Mouse (Mus musculus) lung, postnatal 25 days (tissue): Measurements from ENCODE around the gene Zfp568.

Experiments
- DNase-seq: peaks from one replicate; pipeline ENCODE4 v3.0.0; 2022; ENCODE audit warnings: low spot score

Gene Zfp568

DNA sequence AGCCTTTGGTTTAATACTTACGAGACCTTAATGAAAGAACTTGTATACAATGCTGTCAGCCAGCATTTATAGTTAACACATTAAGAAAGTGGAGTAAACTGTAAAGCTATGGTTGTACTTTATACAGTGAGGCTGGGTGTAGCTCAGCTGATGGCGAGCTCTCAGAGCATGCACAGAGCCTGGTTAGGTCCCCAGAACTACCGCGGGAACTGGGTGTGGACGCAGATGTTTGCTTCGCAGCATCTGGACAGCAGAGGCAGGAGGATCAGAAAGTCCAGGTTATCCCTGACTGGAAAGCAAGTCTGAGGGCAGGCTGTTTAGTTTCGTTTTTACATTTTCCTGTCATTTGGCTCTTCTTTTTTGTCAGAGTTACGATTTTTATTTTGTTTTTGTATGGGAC, 8.9 kb downstream of the Zfp568 start:
- no peak for DNase-seq

DNA sequence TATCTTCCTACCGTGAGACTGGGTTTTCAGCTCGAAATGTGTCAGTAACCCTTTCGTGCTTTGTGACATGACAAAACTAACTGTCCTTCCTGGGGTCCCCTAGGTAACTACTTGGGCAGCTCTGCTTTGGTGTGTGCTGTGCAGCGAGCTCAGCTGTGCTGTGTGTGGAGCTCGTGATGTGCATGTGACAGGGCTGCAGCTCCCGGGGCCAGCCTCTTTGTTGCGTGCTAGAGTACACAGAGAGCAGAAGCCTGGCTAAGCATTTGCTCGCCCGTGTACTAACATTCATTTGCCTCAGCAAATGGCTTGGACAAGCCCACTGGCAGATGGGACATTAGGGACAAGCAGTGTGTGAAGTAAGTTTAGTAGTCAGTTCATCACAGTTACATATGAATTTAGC, 9.6 kb downstream of the Zfp568 start:
- no peak for DNase-seq

DNA sequence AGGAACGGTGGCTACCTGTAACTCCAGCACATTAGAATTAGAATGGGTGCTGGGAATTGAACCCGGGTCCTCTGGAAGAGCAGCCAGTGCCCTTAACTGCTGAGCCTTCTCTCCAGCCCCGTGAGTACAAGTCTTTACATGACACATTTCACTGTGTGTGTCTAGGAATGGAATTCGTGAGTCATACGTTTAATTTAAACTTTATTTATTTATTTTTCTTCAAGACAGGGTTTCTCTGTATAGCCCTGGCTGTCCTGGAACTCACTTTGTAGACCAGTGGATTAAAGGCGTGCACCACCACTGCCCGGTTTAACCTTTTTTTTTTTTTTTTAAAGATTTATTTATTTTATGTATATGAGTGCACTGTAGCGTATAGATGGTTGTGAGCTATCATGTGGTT, 11.4 kb downstream of the Zfp568 start:
- DNase-seq, result no peak

DNA sequence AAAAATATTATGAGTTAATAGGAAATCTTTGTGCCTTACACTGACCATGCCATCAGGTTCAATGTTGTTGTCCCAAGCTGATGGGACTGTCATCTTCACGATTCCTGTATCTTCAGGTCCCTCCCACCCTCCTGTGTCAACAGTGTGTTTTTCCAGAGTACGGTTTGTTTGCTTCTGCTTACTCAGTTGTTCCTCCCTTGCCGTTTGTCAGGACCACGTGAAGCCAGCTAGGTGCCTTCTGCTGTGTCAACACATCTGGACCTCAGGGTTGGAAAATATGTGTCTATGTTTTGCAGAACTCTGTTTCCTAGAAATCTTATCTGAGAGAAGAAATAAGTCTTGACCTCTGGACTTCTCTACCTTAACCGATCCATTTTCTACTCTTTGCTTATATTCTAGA, 16.8 kb downstream of the Zfp568 start:
- no peak for DNase-seq

DNA sequence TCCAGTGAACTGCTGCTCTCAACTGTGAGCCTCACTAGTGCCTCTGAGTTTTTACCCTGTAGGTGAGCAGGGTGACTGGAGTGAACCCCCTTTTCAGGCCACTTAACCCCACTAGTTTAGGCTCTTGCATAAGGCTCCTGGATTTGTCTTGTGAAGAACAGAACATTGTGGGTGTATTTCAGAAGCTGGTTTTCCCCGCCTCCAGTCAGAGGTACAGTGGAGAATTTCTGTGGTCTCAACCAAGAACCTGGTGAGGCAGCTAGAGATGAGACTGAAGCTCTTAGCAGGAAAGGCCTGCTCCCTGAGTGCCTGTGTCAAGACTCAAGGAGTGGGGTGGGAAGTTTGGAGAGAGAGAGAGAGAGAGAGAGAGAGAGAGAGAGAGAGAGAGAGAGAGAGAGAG, 23.8 kb downstream of the Zfp568 start:
- no peak for DNase-seq

DNA sequence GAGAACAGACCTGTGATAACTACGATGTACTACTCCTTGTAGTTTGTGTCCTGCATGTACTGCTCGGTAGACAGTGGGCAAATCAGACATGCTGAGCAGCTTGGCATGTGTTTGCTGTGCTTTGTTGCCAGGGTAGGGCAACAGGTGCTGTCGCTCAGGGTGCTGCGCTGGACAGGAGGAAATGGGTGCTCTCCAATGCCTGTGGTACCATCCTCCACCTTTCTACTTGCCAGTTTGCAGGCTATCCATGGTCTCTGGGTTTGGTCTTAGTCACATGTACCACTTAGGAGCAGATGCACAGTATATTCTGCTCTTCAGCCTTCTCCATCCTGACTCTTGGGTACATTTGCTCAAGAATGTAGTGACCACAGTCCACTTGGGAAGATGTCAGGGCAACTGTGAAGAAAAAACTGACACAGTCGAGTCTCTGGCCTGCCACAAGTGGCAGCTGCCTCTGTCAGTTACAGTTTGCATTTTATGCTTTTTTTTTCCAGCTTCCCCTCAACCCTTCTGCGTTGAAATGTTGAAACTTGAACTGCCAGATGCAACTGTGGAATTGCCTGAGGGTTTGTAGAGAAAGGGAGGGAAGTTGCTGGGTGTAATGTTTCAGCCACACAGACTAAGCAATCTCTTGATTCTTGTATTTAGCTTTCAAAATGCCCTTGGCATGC, 24.4 kb downstream of the Zfp568 start:
- DNase-seq, result no peak

DNA sequence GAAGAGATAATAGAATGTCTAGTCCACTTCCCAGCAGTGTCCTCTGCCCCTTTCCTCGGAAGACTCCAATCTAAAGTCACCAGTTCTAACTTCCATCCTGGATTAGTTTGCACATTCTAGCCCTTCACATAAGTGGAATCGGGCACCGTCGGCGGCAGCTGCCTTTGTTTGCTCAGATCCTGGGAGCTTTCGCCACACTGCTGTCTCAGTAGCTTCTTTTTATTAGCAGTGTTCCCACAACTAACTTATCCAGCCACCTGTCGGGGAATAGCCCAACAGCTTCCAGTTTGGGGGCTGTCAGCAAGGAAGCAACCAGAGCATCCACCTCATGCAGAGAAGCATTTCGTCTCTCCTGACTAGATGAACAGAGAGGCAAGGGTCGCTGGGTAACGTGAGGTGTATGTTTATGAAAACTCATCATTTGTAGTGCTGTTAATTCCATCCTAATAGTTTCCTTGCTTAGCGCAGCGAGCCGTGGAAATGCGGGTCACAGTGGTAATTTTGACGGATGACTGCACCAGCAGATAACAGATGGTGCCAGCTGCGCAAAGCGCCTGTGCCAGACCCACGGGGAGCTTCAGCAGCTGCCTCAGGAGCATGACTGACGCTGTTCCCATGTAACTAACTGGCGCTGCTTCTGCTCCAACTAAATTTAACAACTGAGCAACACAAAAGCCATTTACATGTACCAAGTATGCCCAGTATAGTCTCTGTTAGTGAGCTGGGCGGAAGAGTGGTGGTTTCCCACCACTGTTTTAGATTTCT, 25.7 kb downstream of the Zfp568 start:
- DNase-seq, result peak; percentile 12

DNA sequence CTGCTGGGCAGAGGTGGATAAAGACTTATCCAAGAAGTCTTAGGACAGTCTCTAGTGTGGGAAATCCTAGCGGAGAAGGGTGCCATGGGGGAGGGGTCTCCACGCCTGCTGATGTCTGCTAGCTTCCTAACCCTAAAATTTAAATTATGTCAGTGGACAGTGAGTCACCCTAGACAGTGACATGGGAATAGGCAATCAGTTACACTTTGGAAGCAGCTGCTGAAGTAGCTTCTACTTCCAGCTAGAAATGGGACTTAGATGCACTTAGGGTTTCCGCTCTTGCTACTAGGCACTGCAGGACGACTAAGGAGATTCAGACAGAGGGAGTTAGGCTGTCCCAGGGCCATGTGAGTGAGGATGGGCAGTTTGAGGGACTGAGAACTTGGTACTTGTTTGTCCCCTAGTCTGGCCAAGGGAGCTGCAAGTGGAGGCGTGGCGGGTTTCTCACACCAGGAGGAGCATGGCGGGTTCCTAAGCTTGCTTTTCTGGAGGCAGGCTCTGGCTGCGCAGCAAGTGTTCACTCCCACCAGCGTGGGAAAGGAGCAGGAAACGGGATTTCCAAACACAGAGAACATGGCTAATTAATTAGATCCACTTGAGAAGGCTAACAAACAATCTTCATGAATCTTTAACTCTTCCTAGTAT, 26.9 kb downstream of the Zfp568 start:
- no peak for DNase-seq

DNA sequence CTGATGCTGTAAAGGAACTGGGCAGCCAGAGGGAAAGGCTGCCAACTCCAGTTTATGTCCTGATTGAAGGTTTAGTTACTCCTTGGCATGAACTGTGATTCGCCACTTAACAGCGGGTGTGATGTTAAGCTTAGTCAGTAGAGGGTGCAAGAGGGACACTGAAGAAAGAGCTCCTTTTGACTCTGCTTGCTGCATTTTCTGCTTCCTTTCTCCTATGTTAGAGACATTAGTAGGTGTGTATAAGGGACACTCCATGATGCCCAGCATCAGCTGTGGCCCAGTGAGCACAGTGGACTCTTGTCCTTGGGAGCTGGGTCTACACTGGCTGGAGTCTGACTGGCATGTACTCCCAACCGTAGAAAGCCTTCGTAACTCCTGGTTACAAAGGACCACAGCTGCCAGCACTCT, 29.2 kb downstream of the Zfp568 start:
- DNase-seq, result peak; percentile 35

DNA sequence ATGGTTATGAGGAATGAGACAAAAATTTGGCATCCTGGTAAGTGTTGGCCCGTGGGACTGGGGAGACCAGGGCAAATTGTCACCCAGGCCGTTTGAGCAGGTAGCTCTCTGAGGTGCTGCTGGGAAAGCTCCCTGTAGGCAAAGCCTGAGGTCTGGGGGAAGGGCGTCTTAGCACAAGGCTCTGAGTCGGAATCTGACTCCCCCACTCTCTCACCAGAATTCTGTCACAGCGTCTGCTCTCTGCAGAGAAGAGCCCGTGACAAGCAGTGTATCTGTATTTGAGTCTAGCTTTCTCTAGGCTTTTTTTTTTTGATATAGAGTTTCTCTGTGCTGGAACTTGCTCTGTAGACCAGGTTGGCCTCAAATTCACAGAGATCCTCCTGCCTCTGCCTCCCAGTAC, 33.5 kb downstream of the Zfp568 start:
- DNase-seq, result no peak

DNA sequence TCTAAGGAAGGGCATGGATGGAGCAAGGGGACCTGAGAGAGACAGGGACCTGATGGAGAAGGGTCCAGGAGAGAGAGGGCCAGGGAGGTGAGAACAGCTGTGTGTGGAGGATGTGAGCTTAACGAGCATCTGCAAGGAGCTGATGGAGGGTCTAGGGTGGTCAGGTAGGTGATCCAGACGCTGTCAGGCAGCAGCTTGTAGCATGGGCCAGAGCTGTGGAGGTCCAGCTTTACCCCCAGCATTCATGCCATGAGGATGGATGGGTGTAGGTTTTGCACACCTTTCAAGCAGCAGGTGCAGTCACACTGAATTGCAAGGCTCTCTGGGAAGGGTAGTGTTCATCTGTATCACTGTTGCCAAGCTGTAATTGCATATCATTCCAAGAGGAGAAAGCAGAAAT, 35.8 kb downstream of the Zfp568 start:
- no peak for DNase-seq

DNA sequence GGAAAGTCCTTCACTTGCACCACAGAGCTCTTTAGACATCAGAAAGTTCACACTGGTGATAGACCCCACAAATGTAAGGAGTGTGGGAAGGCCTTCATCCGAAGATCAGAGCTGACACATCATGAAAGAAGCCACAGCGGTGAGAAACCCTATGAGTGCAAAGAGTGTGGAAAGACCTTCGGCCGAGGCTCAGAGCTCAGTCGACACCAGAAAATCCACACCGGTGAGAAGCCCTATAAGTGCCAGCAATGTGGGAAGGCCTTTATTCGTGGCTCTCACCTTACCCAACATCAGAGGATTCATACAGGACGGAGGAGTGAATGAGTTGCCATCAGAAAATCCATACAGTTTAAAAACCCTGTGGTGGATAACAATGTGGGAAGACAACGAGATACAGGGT, 39.6 kb downstream of the Zfp568 start:
- DNase-seq, result no peak

DNA sequence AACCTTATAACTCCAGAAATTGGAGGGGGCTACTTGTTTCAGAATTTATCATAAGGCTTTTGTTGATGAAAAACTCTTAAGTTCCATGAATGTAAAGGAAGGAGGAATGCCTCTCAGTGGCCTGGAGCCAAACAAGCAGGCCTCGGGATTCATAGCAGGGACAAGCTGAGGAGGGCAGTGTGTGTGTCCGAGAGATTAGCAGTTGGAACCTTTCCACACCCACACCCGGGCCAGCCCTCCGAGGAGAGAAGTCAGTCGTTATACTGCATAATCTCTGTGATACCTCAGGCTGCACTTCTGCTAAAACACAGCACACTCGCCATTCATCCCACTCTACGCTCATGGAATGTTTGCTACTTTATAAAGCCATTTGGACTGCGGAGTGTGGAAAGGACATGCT, 40.0 kb downstream of the Zfp568 start:
- DNase-seq, result no peak

DNA sequence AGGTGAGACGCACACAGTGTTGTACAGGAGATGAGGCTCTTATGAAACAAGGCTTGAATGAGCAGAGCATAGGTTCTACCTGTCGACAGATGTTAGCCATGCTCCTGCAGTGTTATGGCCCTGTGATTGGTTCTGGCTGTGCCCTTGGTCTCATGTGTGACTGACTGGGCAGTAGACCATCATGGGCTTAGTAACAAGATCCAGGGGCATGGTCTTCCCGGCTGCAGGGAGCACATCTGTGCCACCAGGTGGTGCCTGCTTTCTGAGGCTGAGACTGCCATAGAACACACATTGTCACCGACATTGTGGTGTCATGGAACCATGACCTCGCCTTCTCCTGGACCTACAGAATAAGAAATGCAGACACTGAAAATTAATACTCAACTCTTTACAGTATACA, 41.6 kb downstream of the Zfp568 start:
- DNase-seq, result no peak

DNA sequence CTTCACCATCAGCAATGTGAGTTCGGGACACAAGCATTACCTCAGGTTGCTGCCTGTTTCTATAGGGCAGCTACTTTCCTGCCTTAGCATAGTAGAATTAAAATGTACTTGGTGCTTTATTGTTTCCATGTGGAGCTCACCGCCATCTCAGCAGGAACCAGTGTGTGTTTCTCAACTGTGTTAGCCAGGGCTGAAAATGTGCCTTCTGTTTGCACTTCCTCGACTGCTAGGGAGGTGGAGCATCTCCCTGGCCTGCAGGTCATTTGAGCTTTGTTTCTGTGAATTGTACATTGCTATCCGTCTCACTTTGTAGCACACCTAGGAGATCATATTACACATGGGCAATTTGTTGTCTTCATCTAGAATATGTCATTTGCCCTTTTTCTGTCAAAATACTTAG, 43.6 kb downstream of the Zfp568 start:
- no peak for DNase-seq

DNA sequence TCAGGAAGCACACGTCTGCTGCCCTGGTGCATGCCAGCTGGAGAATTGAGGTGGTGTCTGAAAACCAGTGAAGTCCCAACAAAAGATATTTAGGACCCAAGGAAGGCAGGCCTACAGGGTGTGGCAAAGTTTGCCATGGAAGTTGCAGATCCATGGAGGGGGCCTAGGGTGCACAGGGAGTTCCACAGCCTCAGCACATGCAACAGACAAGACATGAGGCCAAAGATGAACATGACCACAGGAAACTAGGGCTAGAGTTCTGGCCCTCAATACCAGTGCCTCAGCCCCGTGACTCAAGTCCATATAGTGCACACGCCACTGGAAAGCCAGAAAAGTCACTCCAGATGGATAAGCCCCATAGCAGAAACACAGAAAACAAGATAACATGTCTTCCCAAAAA, 44.8 kb downstream of the Zfp568 start:
- no peak for DNase-seq

DNA sequence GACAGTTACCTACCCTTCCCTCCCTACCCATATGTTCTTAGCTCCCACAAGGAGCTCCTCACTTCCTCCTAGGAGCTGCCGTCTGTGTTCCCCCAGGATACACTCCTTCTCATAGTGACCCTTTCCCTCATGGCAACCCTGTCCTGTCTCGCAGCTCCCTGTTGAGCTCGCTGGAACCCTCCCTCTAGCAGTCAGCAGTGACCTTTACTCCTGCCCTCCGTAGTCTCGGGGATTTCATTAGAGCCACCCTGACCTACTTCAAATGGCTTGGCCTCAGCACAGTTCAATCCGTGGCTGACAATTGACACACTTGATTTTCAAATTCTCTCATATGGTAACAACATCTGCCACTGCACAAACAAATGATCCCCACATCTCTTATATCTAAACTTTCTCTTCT, 46.9 kb downstream of the Zfp568 start:
- DNase-seq, result no peak

DNA sequence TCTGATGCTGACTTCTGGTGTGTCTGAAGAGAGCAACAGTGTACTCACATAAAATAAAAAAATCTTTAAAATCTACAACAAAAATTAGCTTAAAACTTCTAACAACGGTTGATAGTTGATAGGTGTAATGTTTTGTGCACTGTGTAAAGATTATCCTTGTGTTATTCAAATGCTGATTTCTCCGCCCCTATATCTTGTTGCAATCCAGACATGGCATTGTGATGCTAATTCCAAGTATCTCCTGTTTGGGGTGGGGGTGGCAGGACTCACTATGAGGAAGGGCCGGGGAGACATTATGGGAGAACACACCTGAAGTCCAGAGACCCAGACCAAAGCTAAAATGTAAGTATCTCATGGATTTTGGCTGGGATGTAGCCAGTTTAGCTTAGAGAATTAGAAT, 47.6 kb downstream of the Zfp568 start:
- no peak for DNase-seq

DNA sequence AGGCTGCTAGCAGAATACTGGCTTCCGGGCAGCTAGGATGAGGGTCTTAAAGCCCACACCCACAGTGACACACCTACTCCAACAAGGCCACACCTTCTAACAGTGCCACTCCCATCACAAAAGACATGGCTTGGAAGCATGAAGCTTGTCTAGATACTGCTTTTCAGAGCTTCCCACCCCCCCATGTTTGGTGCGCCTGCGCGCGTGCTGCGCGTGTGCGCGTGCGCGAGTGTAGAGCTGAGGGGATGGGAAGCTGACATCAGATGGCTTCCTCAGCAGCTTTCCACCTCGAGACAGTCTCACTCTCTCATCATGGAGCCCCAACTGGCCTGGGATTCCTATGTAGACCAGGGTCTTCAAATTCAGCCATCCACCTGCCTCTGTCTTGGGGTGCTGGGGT, 50.6 kb downstream of the Zfp568 start:
- DNase-seq, result no peak

DNA sequence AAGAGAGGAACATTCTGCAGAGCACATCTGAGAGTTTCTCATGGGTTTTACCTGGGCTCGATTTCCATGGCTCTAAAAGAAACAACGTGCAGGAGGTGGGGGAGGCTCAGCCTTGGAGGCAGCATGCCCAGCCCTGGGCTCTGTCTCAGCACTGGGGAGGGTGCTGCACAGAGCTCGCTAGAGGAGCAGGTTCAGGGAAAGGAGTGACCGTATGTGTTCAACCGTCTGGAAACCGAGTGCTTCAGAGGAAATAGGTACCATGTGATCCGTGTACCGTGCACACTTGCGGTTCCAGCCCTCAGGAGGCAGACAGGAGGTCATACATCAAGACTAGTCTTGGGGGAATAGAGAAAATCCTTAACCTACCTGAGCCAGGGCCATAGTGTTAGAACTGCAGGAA, 60.6 kb downstream of the Zfp568 start:
- DNase-seq, result no peak

DNA sequence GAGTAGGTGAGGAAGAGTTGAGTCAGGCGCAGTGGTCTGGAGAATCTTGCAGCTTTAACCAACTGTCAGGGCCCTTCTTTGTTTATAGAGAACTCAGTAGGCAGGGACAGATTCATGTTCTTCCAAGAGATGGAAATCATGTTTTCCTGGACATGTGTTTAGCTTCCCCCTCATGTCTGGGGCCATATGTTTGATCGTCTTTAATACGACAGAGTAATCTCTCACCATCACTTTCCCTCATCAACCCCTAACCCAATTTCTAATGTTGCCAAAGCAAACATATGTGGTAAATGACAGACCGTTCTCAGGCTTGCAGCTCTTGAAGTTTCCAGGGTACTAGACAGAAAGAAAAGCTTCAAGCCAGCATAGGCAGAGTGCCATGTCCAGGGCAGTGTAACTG, 64.4 kb downstream of the Zfp568 start:
- DNase-seq, result no peak

DNA sequence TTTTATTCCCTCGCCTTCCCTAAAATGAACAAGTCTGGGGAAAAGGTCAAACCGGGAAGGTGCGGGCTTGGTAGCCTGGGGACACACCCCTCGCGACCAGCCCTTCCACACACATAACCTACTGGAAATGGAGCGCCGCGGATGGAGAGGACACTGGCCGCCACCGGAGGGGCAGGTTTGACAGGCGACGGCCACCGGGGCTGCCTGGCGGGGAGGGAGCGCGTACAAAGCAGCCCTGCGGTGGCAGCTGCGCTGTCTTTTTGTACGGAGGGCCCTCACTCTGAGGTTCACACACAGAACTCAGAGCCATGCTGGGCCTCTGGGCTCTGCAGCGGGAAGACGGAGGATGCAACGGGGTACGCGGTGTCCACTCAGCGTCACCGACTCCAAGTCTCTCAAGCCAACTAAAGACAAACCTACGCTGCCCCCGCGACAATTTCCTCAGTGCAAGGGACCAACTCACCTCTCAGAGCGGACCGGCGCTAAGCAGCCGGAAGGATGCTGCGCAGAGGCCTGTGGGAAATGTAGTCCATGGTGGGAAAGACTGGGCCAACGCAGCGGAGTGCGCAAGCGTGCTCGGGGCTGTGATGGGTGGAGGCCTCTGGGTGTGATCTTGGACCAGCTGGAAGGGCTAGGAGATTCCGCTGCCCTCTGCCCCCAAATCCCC, 67.3 kb downstream of the Zfp568 start, which contains the start of gene Zfp14:
Gene Zfp14, minus strand, starts transcription at position 499 of the 667 bp plus-strand sequence.
- DNase-seq, result peak; percentile 92

DNA sequence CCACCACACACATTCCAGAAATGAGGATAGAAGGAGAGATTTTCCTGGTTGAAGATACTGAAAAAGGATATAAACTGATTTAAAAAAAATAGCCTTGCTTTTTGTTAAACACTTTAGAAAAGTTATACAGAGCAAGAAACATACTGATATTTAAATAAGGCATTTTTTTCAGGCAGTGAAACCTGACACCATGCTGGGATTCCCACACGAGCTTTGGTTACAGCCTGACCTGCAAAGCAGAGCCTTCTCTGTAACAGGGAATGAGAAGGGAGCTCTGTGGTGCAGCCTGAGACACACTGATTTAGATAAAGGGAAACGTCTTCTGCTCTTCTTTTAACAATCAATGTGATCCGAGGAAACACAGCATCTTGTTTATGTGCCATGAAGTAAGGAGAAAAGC, 69.8 kb downstream of the Zfp568 start:
- no peak for DNase-seq
